Mouse (Mus musculus): ENCODE results near the gene Kalrn.

Gene Kalrn

DNA sequence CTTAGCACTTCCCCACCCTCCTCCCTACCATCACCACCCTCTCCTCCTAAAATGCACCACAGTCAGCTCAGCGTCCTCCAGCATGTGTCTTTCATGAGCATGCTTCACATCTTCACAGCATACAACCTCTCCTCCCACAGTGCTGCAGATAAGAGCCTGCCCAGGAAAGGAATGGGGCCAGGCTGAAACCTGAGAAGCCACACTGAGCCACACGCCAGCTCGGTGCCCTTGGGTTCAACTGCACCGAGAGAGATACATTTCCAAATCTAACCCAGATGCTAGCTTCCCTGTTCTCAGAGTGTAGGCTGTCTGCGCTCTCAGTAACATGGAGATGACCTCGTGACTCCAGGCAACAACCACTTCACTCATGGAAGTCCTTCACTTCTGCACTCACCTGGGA is 151.9 kb downstream of the Kalrn start:
- DNase-seq (ENCODE audit: low spot score), result no peak

DNA sequence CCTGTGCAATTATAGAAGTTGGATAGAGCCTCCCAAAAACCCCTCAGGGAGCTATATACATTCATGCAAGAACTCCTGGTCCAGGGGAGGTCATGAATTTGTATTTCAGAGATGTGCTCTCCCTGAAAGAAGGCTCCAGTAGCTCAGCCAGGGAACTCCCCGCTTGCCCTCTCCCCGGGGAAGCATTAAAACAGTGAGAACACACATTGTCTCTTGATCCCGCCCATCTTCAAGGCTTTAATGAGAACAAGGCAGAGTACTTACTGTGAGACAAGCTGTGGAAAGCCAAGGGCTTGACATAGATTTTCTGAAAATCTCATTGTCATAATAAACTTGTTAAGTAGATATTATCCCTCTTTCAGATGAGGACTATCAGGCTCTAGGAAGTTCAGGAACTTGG is 155.4 kb downstream of the Kalrn start:
- DNase-seq (ENCODE audit: low spot score), result no peak

DNA sequence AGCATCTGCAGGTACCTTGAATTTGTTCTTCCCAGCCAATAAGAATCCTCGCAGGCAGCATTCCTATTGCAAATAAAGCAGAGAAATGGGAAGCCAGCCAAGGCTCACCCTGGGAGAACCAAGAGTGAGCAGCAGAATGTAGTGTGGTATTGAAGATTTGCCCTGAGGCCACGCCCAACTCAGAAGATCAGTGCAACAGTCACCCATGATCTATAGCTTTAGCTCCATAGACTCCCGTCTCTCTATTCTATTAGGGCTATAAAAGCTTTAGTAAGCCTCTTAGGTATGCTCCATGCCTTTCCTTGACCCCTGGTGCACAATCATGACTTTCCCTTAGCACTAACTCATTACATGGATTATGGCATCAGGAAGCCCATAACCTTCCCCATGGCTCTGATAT is 155.9 kb downstream of the Kalrn start:
- DNase-seq (ENCODE audit: low spot score), result no peak

DNA sequence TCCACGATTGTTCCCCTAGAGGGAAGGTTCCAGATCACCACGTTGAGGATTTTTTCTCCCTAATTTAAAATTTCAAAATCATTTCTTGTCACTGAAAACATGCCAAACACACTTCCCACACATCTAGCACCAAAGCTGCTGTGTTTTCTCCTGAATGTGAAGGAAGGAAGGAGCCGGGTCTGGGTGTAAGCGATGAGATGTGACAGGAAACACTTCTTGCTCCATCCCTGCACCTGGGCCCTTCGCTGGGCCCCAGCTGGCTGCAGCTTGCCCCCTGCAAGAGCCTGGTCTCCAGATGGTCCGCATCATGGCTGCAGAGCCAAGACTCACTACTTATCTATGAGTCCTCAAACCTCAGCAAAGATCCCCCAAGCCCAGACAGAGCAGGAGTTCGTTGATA is 158.8 kb downstream of the Kalrn start:
- no peak for DNase-seq (ENCODE audit: low spot score)

DNA sequence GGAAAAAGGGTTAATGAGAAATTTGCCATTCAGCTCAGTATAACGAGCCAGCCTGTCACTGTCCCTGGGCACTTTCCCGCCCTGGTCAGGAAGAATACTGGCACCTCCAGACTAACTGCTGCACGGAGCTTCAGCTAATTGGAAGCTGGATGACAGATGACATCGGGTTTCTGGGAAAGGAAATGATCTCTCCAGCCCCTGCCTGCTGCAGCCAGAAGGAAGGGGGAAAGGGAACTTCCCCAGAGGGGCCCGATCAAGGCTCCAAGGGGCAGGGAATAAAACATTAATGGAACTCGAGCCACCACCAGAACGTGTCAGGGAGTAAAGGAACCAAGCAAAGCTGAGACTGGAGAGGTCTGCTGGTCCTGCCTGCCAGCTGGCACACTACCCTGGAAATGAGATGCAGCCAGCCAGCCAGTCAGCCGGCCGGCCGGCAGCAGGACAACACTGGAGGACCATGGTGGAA is 159.4 kb downstream of the Kalrn start:
- no peak for DNase-seq (ENCODE audit: low spot score)

DNA sequence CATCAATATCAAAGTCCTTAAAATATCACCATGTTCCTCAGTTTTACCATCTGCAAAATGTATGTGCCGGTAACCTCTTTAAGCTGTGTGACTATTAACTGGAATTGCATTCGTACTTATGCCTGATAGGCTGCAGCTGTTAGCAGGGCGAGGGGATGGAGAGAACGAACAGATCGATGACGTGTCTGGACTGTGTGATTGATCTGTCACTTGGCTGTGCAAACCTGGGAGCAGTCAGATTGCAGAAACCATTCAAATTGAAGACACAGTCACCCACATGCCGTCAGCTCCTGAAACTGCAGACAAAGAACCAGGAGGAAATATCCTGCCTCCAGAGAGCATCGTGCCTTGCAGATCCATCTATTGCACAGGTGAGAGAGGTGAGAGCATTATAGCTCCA is 166.3 kb downstream of the Kalrn start:
- DNase-seq (ENCODE audit: low spot score), result no peak

DNA sequence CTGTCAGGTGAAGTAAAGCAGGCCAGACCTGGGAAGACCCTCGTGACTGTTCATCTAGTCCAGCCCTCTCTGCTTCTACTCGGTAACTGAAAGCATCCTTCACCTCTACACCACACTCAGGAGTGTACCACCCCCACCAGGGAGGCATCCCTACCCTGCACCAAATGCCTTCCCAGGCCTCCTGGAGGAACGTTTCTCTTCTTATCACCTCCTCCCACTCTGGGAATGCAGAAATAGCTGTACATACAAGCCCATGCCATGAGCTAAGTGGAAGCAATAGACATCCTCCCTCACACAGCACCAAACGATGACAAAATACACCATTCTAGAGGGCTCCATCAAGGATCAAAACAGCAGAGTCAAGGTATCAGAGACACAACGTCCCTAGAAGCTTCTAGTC is 168.2 kb downstream of the Kalrn start:
- DNase-seq (ENCODE audit: low spot score), result no peak

DNA sequence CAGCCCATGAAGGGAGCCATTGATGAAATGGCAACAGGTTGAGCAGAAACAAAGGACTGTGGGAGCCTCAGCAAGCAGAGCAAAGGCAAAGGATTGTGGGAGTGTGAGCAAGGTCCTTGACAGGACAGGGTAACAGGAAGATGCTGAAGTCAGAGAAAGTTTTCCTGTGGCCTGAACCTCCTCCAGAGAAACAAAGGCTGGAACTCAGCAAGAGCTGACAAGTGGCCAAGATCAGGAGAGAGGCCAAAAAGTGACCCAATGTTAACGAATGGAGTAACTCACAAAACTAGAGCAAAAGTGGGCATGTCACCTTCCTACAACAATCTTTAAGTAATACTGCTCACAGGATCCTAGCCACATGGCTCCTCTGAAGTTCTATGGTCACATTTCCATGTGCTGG is 172.1 kb downstream of the Kalrn start:
- no peak for DNase-seq (ENCODE audit: low spot score)

DNA sequence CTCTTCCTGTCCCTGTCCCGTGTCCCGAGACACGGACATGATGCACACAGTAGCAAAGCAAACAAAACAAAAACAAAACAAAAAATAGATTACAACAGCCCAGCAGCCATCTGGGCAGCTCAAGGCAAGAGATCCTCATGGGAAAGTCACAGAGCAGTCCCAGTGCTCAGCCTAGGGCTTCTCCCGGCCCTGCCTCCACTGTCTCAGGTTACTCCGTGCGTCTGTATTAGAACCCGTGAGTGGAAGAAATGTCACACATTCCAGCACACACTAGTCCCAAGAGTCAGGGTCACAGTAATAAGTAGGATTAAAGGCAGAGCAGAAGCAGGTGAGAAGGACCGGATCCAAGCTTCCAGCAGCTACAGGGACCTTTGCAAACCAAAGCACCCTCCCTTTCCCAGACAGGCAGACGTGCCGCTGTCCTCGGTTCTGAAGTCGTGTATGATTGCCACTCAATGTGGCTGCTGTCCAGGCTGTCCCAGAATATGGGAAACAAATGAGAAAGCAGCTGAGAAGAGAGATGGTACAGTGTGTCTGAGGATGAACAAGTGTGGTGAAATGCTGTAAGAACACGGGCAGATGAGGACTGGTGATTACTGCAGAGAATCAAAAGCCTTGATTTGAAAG is 173.1 kb downstream of the Kalrn start:
- peak; percentile 40 for DNase-seq (ENCODE audit: low spot score)

DNA sequence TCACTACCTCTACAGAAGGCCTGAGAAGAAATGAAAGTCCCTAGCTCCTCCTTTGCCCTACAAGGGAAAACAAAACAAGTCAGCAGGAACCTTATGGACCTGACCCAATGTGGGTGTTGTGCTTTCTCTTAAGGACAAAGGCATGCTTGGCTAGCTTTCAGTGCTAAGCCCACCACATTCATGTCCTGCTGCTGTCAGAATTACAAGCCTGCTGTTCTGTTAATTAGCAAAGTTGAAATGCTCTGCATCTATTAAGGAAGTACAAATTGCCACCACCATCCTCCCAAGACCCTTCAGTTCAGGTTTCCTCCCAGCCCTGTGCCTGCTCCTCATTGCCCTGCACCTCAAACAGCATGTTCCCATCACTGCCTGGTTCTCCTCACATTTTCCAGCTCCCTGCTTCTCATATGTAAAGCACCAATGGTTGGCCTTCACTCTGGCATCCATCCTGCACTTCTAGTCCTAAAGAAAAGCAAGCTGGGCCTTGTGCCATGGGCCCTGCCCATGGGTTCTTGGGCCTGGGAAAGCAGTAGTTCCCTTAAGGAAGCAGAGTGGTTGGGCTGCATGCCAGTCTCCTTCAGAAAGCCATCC is 178.0 kb downstream of the Kalrn start:
- no peak for DNase-seq (ENCODE audit: low spot score)

DNA sequence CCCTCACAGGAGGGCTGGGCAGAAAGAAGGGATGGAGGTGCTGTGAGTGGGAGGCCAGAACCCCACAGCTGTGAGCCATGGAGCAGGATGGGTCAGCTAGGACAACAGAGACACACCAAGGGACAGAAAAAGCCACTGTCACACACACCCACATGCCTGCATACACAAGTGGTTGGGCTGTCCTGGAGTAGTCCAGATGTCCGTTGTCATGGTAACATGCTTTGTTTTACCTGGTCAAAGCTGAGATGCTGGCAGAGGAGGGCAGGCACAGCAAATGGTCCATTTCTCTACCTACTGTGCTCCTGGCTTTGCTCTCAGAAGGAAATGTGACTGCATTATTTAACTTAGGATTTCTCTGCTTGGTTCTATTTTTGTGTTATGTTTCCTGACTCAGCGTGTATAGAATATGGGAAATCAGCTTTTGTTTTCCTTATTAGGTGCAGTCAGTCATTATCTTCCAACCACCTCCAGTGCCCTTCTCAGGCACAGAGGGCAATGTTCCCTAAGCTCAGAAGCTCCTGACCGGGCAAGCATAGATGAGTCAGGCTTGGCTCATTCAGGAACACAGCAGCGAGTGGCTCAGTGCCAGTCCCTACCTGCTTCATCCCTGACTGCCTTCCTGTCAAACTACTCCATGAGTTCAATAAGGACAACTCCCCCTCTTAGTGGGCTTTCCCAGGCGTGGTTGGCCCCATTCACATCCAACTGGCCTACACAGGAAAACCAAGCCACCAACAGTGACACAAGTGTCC is 183.6 kb downstream of the Kalrn start:
- no peak for DNase-seq (ENCODE audit: low spot score)

DNA sequence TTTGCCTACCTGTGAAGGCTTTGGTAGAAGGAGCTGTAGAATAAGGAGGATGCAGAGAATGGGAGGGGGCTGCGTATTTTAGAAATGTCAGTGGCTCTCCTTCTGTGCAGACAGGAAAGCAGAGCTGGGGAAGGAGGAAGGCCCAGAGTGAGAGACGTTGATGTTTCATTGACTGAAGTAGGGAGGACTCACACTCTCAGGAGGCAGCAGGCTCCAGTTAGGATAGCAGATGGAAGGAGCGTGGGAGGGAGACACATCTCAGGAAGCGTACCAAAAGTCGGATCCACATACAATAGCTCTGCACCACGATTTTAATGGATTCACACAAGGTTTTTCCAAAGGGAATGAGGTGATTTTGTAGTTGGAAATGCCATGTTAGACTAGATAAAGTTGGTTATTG is 184.5 kb downstream of the Kalrn start:
- DNase-seq (ENCODE audit: low spot score), result no peak

DNA sequence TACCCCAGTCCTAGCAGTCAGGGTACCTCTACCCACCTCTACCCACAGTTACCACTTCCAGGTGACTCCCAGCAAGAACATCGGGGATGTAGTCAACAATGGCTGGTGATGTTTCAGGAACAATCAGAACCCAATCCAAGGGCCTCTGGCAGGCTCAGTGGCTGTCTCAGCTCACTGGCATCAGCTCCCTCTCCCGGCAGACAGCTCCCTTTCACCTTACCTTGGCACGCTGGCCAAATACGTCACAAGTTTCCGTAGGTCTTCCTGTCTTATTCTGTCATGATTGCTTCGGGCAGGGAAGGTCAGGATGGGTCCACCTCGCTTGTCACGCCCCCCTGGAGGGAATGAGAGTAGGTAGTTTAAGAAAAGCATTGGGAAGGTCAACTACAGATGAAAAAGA is 188.3 kb downstream of the Kalrn start:
- DNase-seq (ENCODE audit: low spot score), result no peak

DNA sequence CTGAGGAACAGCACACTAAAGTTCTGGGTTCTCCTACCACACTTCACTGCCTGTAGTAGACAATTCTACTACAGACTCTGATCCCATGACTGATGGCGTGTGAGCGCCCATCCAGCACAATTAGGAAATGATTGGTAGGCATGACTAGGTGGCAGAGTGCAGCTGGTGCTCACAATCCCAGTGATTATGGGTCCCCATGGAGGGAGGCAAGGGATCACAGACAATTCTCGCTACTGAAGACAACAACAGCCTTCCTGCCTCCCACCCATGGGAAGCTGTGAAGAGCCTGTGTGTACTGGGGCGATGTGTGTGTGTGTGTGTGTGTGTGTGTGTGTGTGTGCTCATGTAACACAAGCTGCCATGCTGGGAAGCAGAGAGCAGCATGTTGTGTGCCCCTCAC is 190.3 kb downstream of the Kalrn start:
- no peak for DNase-seq (ENCODE audit: low spot score)

DNA sequence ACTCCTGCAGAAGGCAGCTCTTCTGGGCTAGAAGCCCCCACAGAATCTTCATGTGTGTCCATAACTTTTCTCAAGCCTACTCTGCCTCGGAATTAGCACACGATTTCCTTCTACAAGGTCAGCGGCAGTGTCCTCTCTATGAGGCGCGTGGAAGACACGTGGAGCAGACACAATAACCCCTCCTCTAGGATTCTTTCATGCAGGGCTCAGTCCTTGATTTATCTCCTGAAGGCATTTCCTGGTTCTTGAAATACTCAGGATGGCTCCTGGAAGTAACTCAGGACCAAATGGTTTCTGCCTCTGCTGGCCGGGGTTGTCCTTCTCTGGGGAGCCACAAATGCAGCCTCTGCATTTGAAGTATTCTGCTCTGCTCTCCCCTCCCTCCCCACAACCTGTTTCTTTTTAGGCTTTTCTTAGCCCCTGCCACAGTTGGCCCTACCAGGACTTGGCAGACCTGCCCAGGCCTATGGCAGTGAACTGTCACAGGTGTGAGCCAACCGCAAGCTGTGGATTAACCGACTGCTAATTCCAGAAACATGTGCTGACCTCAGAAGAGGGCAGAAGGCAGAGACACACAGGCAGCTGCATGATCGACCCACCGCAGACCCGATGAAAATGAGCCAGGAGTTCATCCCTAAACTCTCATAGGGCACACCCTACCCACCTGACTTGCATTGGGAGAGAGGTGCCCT is 197.0 kb downstream of the Kalrn start:
- DNase-seq (ENCODE audit: low spot score), result no peak

DNA sequence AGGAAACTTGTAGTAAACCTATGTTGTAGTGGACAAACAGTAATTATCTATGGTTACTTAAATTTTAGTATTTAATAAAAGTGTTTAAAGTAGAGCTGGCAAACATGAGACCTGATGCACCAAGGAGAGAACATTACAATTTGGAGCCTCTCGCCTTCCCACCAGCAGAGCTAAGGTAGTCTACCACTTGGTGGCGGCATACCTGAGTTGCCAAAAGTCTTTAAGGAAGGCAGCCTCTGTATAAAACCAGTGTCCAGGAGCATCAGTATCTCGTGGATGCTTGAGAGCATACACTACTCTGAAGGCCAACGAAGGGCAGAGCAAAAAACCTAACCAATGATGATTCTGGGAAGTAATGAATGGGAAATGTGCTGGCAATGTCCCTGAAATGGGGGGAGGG is 199.8 kb downstream of the Kalrn start:
- DNase-seq (ENCODE audit: low spot score), result no peak

DNA sequence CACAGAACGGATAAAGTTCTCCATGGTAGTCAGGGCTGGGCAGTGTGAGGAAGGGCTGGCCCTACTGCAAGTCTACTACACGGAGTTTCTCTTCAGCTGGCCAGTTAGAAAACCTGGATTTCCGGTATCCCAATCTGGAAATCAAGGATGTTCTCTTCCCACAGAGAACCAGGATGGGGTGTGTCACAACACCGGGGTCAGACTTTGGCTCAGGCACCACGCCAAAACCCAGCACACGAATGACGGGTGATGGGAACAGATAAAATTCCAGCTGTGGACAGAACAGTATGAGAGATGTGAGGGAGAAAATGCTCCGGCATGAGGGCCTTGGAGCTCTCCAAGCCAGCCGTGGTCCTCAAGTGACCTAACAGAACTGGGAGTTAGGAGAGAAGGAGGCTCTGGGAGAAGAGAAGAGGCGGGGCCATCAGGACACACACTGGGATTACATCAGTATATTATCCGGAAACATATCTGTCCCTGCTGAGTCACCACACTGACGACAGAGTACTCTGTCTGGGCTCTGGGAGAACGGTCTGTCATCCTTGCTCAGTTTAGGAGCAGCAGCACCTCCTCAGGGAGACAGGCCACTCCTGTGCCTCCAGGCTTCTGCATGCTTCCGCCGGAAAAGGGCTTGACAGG is 201.1 kb downstream of the Kalrn start:
- DNase-seq (ENCODE audit: low spot score), result no peak

DNA sequence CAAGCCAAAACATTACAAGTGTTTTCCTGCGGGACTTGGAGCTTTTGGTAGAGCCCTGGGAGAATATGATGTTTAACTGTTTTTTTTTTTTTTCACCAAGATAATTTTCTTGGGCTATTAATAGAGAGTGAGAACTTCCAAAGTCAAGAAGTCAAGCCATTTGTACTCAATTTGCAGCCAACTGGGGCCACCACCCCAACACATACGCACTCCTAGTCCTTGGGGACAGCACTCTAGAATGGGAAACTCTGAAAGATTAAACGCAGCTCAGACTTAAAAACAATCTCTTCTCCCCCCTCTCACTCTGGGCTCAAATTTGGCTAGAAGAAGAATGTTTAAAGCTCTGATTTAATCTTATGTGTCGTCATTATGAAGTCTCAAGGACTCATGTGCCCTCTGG is 214.1 kb downstream of the Kalrn start:
- DNase-seq (ENCODE audit: low spot score), result no peak

DNA sequence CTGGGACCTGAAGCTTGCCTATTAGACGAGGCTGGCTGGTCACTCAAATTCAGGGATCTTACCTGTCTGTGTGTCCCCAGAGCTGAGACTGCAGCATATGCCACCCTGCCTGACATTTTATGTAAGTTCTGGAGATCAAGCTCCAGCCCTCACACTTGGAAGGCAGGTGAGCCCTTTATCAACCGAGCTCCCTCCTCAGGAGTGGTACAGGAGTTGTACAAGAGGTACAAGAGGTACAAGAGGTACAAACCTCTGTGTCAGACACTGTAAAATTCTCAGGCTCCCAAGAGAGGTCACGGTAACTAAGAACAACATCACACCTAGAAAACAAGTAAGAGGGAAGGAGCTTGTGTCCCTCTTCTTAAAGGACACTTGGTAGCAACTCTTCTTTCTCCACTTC is 217.8 kb downstream of the Kalrn start:
- no peak for DNase-seq (ENCODE audit: low spot score)

DNA sequence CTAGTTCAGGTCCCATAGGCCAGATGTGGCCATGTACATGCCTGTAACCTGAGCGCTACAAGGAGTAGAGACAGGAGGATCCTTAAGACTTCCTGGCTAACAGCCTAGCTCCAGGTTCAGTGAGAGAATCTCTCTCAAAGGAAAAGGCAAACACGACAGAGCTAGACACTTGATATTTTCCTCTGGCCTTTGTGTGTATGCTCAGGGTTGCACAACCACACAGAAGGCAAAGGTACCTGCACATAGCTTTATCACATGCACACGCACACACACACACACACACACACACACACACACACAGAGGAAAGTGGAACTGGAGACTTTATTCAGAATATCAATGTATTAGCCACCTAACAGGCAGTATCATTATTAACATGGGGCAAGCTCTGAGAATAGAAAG is 219.3 kb downstream of the Kalrn start:
- no peak for DNase-seq (ENCODE audit: low spot score)

DNA sequence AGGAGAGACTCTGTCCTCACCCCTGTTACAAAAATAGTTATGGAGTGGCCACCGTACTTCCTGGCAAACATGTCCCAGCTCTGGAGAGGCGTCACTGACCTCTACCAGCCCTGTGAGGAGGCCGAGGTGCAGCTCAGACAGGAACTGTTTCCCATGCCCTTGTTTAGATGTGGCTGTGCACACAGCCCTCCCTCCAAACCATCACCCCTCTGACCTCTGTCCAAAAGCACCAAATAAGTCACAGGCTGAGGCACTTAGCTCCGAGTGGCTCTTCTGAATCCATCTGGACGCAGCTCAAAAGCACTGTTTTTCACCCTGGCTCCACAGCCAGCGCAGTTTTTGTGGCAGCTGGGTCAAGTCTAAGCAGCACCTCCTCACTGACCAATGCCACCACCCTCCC is 220.6 kb downstream of the Kalrn start:
- DNase-seq (ENCODE audit: low spot score), result no peak

DNA sequence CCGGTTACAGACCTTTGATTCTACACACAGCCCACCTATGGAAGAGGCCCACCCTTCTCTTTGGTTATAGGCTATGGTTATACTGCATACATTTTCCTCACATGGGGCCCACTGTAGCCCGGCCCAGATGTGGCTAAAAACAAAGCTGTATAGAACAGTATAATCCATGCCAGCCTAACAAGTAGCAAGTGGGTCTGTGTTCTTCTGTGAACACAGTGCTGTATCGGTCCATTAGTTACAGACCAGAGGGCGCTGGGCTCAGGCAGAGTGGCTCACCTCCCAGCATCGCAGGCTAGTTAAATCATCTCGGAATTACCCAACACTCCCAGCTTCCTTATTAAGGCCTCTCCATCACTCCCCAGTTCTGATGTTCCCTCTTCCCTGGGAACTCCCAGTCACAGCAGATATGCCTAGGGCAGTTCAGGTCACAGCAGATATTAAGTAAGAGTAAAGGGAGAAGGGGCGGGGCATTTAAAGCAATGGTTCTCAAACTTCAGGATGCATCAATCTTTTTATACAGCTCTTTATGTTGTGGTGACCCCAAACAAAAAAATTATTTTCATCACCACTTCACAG is 221.7 kb downstream of the Kalrn start:
- DNase-seq (ENCODE audit: low spot score), result no peak

Data from ovary, postnatal 10 days (tissue).